Mouse (Mus musculus) fibroblast of lung, adult 2 months (primary cell): ENCODE measurements at regions not wholly inside any gene's neighbourhood (a gene's known extent, or its start where the extent isn't known, plus 50 kb on each side); places are given as distances from the start of the nearest gene placed in this dataset.

Experiments
- DNase-seq: peaks from one replicate; pipeline ENCODE4 v3.0.0-alpha.2; 2011; ENCODE audit warnings: low read depth

DNA sequence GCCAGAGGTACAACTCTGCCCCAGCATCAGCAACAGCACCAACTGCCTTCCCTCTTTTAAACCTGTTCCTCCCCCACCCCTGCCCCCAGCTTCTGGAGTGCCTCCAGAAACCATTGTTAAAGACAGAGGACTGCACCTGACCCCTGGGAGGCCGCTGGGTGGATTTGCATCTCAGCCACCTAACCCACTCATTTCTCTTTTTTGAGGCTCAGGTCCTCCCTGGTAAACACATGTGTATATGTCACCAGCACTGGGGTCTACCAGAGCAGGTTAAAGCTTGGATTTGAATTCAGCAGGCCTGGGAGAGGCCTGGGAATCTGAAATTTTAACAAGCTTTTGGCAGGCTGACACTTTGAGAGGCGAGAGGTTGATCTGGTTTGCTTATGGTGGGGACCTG, 63.5 kb upstream of the Kazn start:
- DNase-seq: no peak

DNA sequence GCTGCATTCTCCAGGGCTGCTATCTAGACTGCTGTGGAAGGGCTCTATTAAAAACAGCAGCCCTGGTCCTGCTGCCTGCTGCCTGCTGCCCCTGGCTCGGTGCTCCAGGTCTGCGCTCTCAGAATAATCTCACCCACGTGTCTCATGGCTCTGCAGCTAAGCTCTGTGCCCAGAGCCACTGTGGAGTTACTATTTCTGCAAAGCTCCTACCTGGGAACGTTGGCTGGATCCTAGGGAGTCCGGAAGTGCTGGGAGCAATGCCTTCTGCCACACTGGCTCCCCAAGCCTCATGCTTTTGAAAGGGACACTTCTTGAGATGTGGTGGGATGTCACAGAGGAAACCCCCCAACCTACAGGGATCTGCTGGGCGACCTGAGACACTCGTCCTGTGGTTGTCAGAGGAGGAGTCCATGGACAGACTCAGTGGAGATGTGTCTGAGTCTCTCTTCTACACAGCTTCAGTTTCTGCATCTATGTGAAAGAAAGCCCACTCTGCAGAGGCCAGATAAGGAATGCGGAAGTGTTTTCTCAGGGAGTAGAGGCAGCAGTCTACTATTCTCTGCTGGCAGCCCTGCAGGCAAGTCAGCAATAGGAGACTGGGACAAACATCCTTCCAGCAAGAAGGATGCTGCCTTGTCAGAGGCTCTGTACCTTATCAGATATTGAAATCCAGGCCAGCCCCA, 63.0 kb upstream of the Kazn start:
- DNase-seq: no peak

DNA sequence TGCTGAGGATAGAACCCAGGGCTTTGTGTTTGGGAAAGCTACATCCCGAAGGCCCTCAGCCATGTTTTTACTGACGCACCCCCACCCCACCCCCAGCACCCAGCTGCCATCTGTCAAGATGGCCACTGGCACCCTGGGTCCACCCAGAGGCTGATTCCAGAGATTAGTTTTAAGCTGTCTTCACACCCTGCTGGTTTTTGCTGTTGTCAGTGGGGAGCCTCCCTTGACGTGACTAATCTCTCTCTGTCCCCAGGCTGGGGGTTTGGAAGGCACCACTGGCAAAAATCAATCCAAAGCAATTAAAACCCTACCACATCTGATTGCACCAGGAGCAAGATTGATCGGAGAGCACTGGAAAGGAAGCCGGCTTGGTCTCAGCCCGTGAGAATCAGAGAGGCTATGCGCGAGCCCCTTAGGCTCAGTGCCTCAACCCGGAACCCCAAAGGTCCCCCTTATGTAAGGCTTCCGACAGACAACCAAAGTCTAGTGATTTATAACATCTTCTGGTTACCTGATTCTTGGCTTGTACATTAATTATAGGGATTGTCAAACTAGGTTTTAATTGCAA, 59.7 kb upstream of the Kazn start:
- no peak for DNase-seq

DNA sequence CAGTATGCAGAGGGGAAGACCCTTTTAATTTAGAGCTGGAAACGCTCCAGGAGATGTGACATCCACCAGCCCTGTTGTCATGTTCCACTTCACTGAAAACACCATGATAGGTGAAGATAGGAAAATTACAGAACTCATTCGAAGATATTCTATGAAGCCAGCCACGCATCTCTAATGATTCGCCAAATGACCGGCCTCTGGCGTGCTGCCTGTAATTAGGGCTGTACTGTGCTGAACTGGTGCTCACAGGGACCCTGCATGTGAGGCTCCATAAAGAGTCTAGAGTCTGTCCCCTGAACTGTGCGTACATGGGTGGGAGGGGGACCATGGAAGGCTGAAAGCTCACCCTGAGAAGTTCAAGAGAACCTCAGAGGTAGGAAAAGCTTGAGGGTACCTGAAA, 53.6 kb upstream of the Kazn start:
- no peak for DNase-seq

DNA sequence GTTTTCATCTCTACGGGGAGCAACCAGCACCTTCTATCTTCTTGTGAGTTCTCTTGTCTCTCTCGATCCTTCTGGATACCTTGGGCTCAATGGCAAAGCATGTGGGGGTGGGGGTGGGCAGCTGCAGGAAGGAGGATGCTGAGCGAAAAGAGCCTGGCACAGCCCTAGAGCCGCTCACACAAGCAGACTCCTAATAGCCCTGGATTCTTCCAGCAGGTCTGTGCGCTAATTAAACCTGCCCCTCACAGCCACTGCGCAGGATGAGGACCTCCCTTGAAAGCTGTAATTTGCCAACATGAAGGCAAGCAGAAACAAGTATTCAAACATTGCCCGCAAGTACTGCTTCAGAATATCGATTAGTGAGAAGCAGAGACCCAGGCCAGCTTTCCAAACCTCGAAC, 53.1 kb upstream of the Kazn start:
- DNase-seq: no peak

DNA sequence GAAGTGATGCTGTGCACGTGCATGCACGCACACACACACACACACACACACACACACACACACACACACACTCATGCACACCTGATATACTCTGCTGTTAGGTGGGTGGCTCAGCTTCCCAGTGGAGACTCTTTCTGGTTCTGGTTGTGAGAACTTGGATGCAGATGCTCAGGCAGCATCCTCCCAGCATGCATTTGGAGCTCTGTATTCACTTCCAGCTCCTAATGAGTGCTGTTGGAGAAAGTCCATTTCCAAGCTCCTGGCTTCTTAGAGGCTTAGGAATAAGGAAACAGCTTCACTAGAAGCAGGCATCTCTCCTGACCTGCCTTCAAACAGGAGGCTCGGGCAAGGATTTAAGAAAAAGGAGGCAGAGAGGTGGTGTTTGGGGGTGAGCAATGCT, 52.2 kb upstream of the Kazn start:
- DNase-seq: no peak
